Mouse (Mus musculus): ENCODE measurements at regions not wholly inside any gene's neighbourhood (a gene's known extent, or its start where the extent isn't known, plus 50 kb on each side); places are given as distances from the start of the nearest gene placed in this dataset.
"Not testable (repeated sequence)": the region's sequence is repeated elsewhere in the genome, so short reads cannot be mapped to it uniquely, and the experiment has no call there.

DNA sequence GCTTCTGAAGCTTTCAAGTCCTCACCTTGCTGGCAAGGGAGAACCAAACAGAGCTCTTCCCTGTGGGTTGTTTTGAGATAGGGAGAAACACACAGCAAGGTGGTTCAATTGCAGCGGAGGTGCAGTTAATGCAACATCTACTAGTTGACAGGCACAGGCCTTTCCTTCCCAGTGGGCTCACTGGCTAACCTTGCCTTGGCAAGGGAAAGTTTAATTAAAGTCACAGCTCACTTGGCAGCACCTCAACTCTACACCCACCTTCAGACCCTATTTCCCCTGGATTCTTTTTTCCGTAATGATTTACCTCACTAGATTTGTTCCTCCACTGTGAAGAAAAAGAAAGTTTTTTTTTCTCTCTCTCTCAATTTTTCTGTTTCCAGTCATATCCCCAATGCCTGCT, 314.5 kb downstream of the Tlr4 start:
- DNase-seq = no peak

DNA sequence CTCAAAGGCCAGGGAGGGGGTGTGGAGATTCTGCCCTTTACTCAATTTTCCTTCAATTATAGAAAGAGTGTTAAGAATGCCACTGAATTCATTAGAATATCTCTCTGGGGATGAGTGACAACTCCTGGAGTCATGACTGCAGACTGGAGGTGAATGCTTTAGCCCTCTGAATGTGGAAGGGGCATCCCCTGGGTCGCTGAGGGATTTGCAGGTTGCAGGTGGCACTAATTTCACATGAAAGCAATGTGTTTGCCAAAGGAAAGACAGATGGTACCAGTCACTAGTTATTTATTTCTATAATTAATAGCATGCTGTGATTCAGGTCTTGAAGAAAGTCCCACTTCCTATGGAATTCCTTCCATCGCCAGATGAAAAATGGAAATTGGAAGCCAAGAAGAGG, 321.1 kb downstream of the Tlr4 start:
- no peak for DNase-seq

DNA sequence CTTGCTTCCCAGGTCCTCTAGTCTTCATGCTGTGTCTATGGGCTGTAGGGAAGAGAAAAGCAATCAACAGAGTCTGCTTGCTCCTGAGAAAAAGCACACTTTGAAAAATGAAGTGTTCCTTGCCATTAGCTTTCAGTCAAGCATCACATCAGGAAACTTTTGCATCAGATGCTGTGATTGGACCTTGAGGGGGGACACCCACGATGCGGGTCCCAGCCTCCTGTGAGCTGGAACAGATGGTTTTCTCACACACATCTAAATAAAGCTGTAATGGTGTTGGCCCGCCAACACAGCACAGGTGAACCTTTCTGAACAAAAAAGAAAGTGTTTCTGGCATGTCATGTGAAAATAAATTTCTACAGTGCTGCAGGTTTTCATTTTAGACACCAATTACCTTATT, 335.3 kb downstream of the Tlr4 start:
- no peak for DNase-seq

DNA sequence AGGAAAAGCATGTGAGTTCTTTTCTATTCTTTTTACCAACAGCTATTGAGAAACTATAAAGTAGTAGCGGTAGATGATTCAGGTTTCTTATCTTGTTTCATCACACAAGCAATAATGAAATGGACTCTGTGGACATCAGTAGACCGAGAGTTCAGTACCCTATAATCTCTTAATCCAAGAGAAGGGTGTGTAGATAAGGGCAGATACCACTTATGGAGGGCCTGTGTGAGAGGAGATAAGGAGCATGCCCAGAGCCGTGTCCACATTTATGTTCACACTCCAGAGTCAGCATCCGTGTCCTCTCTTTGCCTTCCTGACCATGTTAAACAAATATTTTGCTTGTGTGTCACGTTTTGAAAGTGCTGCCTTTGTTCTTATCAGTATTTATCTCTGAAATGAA, 340.3 kb downstream of the Tlr4 start:
- DNase-seq = no peak

DNA sequence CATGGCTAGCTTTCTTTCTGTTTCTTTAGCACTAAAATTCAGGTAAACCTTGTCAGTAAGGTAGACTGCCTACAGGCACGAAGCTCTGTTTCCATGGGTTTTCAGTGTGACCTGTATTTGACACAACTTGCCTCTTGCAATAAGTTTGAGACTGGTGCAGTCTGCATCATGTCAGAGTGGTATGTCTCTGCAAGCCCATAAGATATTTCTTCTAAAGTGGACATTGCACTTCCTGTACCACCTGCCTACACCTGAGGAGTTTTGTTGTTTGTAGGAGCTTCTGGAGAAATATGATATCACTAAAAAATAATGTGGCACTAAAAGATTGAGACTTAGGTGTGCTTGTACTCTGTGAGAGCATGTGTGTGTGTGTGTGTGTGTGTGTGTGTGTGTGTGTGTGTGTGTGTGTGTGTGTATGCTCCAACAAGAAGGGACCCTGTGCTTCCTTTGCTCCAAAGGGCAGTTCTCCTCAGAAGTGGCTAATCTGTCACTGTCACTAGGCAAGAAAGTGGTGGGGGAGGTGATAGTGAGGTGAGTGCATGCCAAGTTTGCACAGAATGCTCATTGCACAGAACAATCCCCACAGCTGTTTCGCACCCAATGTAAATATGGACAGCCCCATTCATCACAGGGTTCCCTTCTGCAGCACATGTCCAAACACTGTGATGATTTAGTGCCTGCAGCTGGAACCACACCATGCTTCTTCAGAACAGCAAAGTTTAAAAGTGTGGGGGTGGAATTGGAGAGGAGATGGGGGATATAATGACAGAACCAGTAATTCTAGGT, 360.5 kb downstream of the Tlr4 start:
- no peak for DNase-seq

DNA sequence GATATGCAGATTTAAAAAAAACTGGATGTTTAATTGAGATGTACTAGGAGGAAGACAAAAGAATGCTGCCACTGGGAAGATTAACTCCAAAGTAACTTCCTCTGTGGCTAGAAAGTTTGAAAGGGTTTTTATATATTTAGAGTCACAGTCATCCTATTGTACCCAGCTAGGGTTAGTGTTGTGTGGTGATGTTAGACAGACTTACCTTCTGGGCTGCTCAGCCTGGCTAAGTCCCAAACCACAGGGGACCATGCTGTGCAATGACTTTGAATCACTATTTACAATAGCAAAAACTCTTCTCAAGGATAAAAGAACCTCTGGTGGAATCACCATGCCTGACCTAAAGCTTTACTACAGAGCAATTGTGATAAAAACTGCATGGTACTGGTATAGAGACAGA, 363.2 kb downstream of the Tlr4 start:
- DNase-seq = no peak

DNA sequence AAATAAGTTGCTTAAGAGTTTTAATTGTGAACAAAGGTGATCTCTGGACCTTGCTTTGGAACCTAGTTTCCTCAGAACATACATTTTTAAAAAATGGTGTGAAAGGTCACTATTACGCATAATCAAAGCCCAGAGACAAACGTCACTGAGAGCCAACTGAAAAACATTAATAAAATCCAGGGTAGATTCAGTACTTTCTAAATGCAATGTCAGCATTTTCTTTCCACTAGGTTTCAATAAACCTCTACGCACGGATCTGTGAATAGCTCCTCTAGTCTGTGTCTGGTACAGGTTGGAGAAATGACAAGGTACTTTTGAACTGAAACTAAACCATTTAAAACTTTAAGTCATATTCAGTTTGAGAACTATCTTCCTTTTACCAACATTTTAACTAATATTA, 367.0 kb downstream of the Tlr4 start:
- no peak for DNase-seq

DNA sequence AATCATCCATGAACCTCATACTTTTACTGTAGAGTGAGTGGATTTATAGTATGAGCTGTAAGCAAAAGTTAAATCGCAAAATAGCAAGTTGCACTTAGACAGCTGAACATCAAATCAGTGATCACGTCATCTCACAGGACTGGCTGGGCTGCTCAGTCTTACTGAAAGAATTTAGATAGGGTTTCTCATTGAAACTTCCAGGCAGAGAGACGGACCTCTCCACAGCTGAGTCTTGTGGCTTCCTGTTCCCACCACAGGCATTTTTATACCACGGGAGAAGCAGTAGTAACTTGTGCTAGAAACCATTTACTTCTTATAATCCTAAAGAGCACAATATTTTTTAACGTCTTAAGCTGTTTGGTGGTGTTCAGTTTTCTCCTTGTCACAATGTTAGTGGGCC, 369.5 kb downstream of the Tlr4 start:
- no peak for DNase-seq

DNA sequence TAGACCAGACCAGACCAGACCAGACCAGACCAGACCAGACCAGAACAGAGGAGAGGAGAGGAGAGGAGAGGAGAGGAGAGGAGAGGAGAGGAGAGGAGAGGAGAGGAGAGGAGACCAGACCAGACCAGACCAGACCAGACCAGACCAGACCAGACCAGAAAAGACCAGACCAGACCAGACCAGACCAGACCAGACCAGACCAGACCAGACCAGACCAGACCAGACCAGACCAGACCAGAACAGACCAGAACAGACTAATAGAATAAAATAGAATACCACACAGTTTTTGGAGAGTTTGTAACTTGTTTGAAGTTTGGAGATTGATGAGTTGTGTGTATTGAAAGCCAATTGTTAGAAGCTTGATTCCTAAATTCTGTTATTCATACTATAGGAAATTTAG, 381.0 kb downstream of the Tlr4 start:
- DNase-seq = peak; percentile 63

DNA sequence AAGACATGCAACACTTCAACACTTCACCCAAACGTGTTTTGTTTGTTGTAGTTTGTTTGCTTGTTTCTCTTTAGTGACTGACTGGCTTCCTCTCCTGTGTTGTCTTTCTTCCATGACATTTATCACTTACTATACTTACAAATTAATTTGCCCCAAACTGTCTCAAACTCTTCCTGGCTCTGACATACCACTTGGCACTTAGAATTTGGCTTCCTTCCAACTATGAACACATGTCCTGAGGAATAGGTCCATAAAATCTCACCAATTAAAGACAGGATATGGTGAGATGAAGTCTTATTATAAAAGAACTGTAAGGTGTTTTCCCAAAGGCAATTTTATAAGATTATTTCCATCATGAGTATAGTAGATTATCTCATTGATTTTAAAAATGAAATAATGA, 386.0 kb downstream of the Tlr4 start:
- no peak for DNase-seq

DNA sequence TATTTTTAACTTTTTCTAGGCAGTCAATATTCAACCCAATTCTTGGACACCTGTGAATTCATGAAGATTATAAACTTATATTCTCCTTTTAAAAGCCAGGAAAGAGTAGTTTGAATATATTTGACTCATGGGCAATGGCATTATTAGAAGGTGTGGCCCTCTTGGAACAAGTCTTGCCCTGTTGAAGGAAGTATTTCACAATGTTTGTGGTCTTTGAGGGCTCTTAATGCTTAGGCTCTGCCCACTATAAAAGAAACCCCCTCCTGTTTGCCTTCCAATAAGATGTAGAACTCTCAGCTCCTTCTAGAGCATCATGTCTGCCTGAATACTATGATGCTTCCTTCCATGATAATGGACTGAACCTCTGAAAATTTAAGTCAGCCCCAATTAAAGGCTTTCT, 397.1 kb downstream of the Tlr4 start:
- DNase-seq = no peak

DNA sequence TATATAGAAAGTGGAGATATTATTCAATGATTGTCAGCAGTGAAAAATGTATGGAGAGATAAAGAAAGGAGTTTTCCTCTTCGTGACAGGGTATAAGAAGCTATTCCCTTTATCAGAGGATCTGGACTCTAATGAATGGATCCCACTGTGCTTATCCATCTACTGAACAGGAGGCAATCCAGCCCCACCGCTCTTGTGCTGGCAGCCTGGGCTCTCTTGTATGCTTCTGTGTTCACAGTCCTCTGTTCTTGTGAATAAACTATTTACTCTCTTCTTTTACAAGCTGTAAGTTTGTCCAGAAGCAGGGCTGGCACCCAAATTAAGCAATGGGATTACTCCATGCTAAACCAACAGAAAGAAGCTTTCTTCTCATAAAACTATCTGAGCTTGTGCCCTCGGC, 401.8 kb downstream of the Tlr4 start:
- no peak for DNase-seq

DNA sequence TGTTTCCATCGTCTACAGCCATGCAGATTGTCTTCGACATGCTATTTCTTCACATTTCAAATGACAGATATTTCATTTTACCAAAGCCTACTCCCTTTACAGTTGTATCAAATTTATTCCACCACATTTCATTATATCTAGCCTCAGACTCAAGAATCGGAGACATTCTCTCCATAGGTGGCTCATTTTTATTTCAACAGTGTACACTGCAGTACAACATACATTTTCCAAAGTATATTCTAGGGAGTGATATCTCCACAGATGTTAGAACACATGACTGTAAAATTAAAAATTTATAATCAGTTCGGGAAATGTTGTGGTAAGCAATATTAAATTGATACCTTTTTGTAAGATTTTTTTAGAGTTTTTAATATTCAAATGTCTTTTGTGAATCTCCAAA, 446.2 kb downstream of the Tlr4 start:
- no peak for DNase-seq

DNA sequence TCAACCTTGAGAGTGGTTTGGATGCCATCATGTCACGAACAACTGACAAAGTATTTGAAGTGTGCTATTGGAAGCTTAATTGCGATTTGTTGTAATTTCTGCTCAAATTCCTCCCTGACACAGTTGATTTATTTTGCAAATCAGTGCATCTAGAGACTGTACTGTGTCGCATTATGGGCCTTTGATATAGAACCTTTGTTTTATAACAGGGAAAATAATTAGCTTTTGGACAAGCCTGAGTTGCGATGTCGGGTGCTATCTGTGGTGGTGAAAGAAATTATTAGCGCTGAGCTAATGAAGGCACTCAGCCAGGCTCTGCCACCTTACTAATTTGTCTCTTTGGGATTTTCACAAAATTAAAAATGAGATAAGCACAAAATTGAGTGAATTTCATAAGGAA, 473.6 kb downstream of the Tlr4 start:
- no peak for DNase-seq

DNA sequence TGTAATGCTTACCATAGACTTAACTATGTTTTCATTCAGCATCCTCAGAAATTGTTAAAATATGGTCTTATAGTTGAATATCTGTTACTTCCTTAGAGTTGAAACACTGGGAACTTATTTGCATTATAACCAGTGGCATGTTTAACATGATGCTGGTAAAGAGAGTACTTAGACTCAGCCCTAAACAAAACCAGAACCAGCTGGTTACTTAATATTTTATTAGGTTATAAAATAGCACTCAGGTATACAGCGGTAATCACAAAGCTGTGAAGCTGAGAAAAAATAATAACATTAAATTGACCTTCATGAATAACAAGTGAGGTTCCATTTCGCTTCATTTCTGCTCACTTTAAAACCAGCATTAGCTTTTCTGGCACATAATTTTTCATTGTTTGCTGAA, 474.4 kb downstream of the Tlr4 start:
- DNase-seq = no peak

DNA sequence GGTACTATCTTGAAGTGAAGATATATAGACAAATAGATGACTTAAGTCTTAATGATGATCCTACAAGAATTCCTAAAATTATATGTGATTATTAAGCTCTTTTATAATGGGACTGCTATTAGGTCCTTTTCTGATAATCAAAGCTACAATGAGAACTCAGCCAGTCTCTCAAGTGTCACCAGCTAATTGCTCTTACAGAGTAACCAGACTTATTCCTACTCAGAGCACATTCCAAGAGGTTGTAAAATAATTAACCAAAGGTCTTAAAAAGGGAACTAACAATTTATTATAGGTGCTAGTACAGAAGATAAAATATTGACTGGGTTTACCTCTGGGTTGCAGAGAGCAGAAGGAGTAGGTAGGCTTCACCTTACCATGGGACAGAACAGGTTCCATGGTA, 492.7 kb downstream of the Tlr4 start:
- not testable (repeated sequence) for DNase-seq
